8 mouse cellular contexts compared by ENCODE assay signal in genomic region chr11:98342000-98342945, GRCm38 (mm10). TPM values are rescaled to one million over a fixed set of nuclear protein-coding genes. Genes with fewer than 3 reads are reported as not detected.
DNase-seq lines count a peak whose midpoint lies in the region; ATAC-seq and TF ChIP-seq lines count a peak whose summit lies in the region.

No protein-coding gene starts in this region.

- no peaks in the 10 kb centered on the region for H3K9me3 ChIP-seq in forebrain, embryonic 16.5 days (ENCODE audit: control insufficient read depth, low read length)

- H3K4me1 ChIP-seq in forebrain, embryonic 16.5 days (replicated peaks; ENCODE audit: control insufficient read depth, insufficient read depth, low read length) = peaks cover 49% of the 10 kb centered on the region
- no peaks in the 10 kb centered on the region for H3K4me1 ChIP-seq in lung, adult 2 months (ENCODE audit: control insufficient read depth, insufficient read depth, low read length)

- peak overlapping the region; percentile 60; the same call in 1 of the 2 replicates for H3K27ac ChIP-seq in forebrain, embryonic 16.5 days (ENCODE audit: low read length)
- H3K27ac ChIP-seq in layer of hippocampus, adult 2 months = peak overlapping the region; percentile 79

- ATAC-seq in forebrain, embryonic 16.5 days = peak; percentile 53
- peak; percentile 87 for ATAC-seq in neutrophil, adult 5-6 weeks (ENCODE audit: extremely low read depth, insufficient number of reproducible peaks, low FRiP score, poor library complexity, severe bottlenecking)

- intact Hi-C loops in heart, postnatal 36 days (cut with DNase I) = loop anchor here (1.0 to 2.0 kb wide), 4 partner anchors 30 to 115 kb away; no protein-coding TSS in a partner anchor

- TF ChIP-seq CTCF in layer of hippocampus, adult 2 months (conservative IDR thresholded peaks at IDR 0.05) = peak; percentile 100
- peak; percentile 99 for TF ChIP-seq CTCF in lung, adult 2 months (IDR thresholded peaks at IDR 0.05; ENCODE audit: insufficient read depth, low read length)

- peak overlapping the region; percentile 33 for H3K4me3 ChIP-seq in forebrain, embryonic 16.5 days (replicated peaks; ENCODE audit: low read length)
- H3K4me3 ChIP-seq in layer of hippocampus, adult 2 months = peak overlapping the region; percentile 58
- H3K4me3 ChIP-seq in lung, adult 2 months (replicated peaks; ENCODE audit: extremely low read depth, low read depth, low read length) = no peak overlapping the region

- no peaks in the 10 kb centered on the region for H3K36me3 ChIP-seq in forebrain, embryonic 16.5 days (ENCODE audit: control insufficient read depth, insufficient read depth)

- TF ChIP-seq POLR2A in lung, adult 2 months (IDR thresholded peaks at IDR 0.05; ENCODE audit: borderline replicate concordance, extremely low read depth, low read depth, low read length) = no peak

- H3K4me2 ChIP-seq in forebrain, embryonic 16.5 days (ENCODE audit: low read length) = peak overlapping the region; percentile 54

- H3K9ac ChIP-seq in forebrain, embryonic 16.5 days (replicated peaks; ENCODE audit: low read depth, low read length) = peak overlapping the region; percentile 38; the same call in 1 of the 2 replicates

- peaks cover 15% of the 10 kb centered on the region for H3K27me3 ChIP-seq in forebrain, embryonic 16.5 days (replicated peaks; ENCODE audit: control insufficient read depth, insufficient read depth, low read length)

- WGBS in forebrain, embryonic 16.5 days = 2% methylated on average over 29 of the region's 29 CpGs
- 2% methylated on average over 28 of the region's 29 CpGs for WGBS in lung, adult 2 months

- peak; percentile 86 for DNase-seq in ES-CJ7 (ENCODE audit: low read depth, low spot score)
- peak; percentile 93 for DNase-seq in cerebellum, adult 11-12 months
- DNase-seq in heart, postnatal 36 days = peak; percentile 98 to 99
- peak; percentile 93 to 98 for DNase-seq in layer of hippocampus, adult 2 months (ENCODE audit: low spot score in 2 of 2)
- peak; percentile 98 for DNase-seq in lung, adult 2 months
- DNase-seq in thymus, adult 18-20 months = peak; percentile 64 to 69

RNA-seq across cellular contexts. Expression of gene Ppp1r1b, which starts 5.9 kb away (rescaled TPM):
- polyA plus RNA-seq in forebrain, embryonic 16.5 days (2015; fragmentation: Nextera tagmentation; extraction: Ambion mirVana) = 69.7 and 72.4 TPM in 2 replicates
- 1 to 10 TPM; 4.6 to 7.0 TPM for total RNA-seq in heart, postnatal 36 days (2021)
- total RNA-seq in layer of hippocampus, adult 2 months (2021) = 10 to 100 TPM; 55.9 to 56.2 TPM
- polyA plus RNA-seq in lung, adult 2 months (2012; rRNA removed) = 20.0 and 22.1 TPM in 2 replicates
- not detected in 2 replicates for total RNA-seq in neutrophil, adult 5-6 weeks (2017)

RNA-seq across cellular contexts. Expression of gene Neurod2, which starts 12.8 kb away (rescaled TPM):
- polyA plus RNA-seq in forebrain, embryonic 16.5 days (2015; fragmentation: Nextera tagmentation; extraction: Ambion mirVana) = 110 and 133 TPM in 2 replicates
- not detected for total RNA-seq in heart, postnatal 36 days (2021)
- 100 to 1,000 TPM; 163 to 165 TPM for total RNA-seq in layer of hippocampus, adult 2 months (2021)
- not detected in 2 replicates for polyA plus RNA-seq in lung, adult 2 months (2012; rRNA removed)
- total RNA-seq in neutrophil, adult 5-6 weeks (2017) = not detected in 2 replicates

RNA-seq across cellular contexts. Expression of gene Stard3, which starts 15.9 kb away (rescaled TPM):
- polyA plus RNA-seq in forebrain, embryonic 16.5 days (2015; fragmentation: Nextera tagmentation; extraction: Ambion mirVana) = 52.8 and 56.3 TPM in 2 replicates
- 10 to 100 TPM; 21.5 to 26.8 TPM for total RNA-seq in heart, postnatal 36 days (2021)
- total RNA-seq in layer of hippocampus, adult 2 months (2021) = 10 to 100 TPM; 32.9 to 35.5 TPM
- 131 and 143 TPM in 2 replicates for polyA plus RNA-seq in lung, adult 2 months (2012; rRNA removed)
- 36.2 and 47.1 TPM in 2 replicates for total RNA-seq in neutrophil, adult 5-6 weeks (2017)

RNA-seq across cellular contexts. Expression of gene Tcap, which starts 41.3 kb away (rescaled TPM):
- polyA plus RNA-seq in forebrain, embryonic 16.5 days (2015; fragmentation: Nextera tagmentation; extraction: Ambion mirVana) = 0.23 and 0.26 TPM in 2 replicates
- total RNA-seq in heart, postnatal 36 days (2021) = 1,000 to 10,000 TPM; 1,783 to 3,188 TPM
- total RNA-seq in layer of hippocampus, adult 2 months (2021) = 1 to 10 TPM in 1 of 2 experiments, under 1 TPM in 1; 0.92 to 1.0 TPM
- 73.7 and 136 TPM in 2 replicates for polyA plus RNA-seq in lung, adult 2 months (2012; rRNA removed)
- total RNA-seq in neutrophil, adult 5-6 weeks (2017) = not detected in 2 replicates

RNA-seq across cellular contexts. Expression of gene Pnmt, which starts 44.0 kb away (rescaled TPM):
- 0.21 and 0.86 TPM in 2 replicates for polyA plus RNA-seq in forebrain, embryonic 16.5 days (2015; fragmentation: Nextera tagmentation; extraction: Ambion mirVana)
- 1 to 10 TPM in 1 of 2 experiments, under 1 TPM in 1; 0.76 to 1.6 TPM for total RNA-seq in heart, postnatal 36 days (2021)
- total RNA-seq in layer of hippocampus, adult 2 months (2021) = not detected
- polyA plus RNA-seq in lung, adult 2 months (2012; rRNA removed) = 2.0 and 3.5 TPM in 2 replicates
- total RNA-seq in neutrophil, adult 5-6 weeks (2017) = not detected in 2 replicates

Comparison
In these comparisons a context has a peak if more than half of its experiments do, and no peak if none do; other contexts are left out.
1. RNA of gene Ppp1r1b, which starts 5.9 kb away (total RNA-seq): 55.9 to 56.2 TPM in layer of hippocampus, adult 2 months; 4.6 to 7.0 TPM in heart, postnatal 36 days and not detected in neutrophil, adult 5-6 weeks; every median in the first group is over 4 times any median in the second.
2. RNA of gene Neurod2, which starts 12.8 kb away (total RNA-seq): 163 to 165 TPM in layer of hippocampus, adult 2 months; not detected in heart, postnatal 36 days and not detected in neutrophil, adult 5-6 weeks; every median in the first group is over 100 times any median in the second.
3. Peak in every context shown above with its lines, with median percentiles within 50 percentile points of each other: DNase-seq.